Mouse (Mus musculus) heart, postnatal 10 days (tissue): ENCODE results near the gene Bnip2. TPM values are rescaled to one million over a fixed set of nuclear protein-coding genes. Genes with fewer than 3 reads are reported as not detected.

ENCODE experiments used
- DNase-seq, 2 experiments: peaks; one replicate each; pipeline ENCODE4 v3.0.0; 2021
- intact Hi-C: fragments of 180-260 bp; cut with DNase I; formaldehyde crosslinking; loops from one replicate; pipeline ENCODE4 v1.15.1; 2025
- total RNA-seq, 2 experiments: library from RNA; stranded (reverse); gene quantifications; 2 replicates each; pipeline ENCODE4 v1.2.3; 2021

Gene Bnip2
- total RNA-seq, 2 experiments from 2014 or later: 102 to 107 TPM

GRCm38 (mm10) chr9:70044865-70045264, 55.6 kb downstream of the Bnip2 start:
- intact Hi-C loops: no loop called here
- no peak for DNase-seq

GRCm38 (mm10) chr9:70046255-70046654, 57.0 kb downstream of the Bnip2 start:
- intact Hi-C loops: no loop called here
- no peak for DNase-seq

- DNase-seq: no peak
- intact Hi-C loops: no loop called here
Measured at GRCm38 (mm10) chr9:70047839-70048238, 58.6 kb downstream of the Bnip2 start.

GRCm38 (mm10) chr9:70048280-70048679, 59.0 kb downstream of the Bnip2 start:
- intact Hi-C loops: no loop called here

GRCm38 (mm10) chr9:70048751-70049415, 59.6 kb downstream of the Bnip2 start:
- DNase-seq: peak; percentile 64 to 71
- intact Hi-C loops: no loop called here

More at GRCm38 (mm10) chr9:70048280-70048679, 59.0 kb downstream of the Bnip2 start:
- DNase-seq: no peak

DNA sequence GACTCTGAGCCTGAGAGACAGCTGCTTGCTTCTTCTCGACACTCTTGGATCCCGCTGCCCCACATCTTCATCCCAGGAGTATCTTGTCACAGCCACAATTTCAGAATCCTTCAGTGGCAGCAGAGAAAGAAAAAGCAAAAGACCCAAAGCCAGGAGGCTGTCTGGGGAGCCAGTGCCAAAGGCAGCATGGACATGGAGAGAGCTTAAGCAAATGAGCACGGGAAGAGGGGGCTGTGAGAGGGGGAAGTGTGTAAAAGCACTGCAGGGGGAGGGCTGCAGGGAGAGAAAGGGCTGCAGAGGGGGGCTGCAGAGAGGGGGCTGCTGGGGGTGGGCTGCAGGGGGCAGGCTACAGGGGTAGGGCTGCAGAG, 60.1 kb downstream of the Bnip2 start:
- intact Hi-C loops: no loop called here
- DNase-seq: peak in 1 of 2 experiments; percentile 23

DNA sequence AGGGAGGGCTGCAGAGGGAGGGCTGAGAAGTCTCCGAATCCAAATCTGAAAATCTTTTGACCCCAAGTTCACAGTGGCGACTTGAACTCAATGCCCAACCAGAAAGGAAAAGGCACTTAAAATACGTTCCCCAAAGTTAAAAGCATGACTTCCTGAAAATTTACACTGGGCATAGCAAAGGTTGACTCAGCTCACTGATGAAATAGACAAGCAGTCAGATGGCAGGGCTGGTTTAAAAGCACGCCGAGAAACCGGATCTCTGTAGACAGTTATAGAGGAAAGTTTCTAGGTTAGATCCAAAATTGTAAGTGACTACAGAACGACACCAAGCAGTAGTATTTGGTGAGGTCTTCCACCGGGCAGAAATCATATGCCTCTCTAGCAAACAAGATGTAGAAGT, 60.6 kb downstream of the Bnip2 start:
- DNase-seq: no peak
- intact Hi-C loops: no loop called here

- intact Hi-C loops: no loop called here
- no peak for DNase-seq
Measured at GRCm38 (mm10) chr9:70052730-70053129, 63.5 kb downstream of the Bnip2 start.

GRCm38 (mm10) chr9:70053411-70053810, 64.1 kb downstream of the Bnip2 start:
- intact Hi-C loops: no loop called here
- no peak for DNase-seq

Other genes starting within 250 kb of the Bnip2 start
- gene Foxb1, start 228.5 kb upstream of the Bnip2 start, total RNA-seq: not detected
- gene Gtf2a2, start 23.1 kb downstream of the Bnip2 start, total RNA-seq: 10 to 100 TPM; 73.3 to 77.8 TPM
- gene Gcnt3, start 48.6 kb downstream of the Bnip2 start, total RNA-seq: not detected
- gene Fam81a, start 153.1 kb downstream of the Bnip2 start, total RNA-seq: 10 to 100 TPM; 20.2 to 20.8 TPM
- gene Myo1e, start 217.9 kb downstream of the Bnip2 start, total RNA-seq: 10 to 100 TPM; 22.6 to 23.3 TPM